15 mouse cellular contexts compared by ENCODE assay signal in genomic region chr1:63561772-63562520, GRCm38 (mm10). TPM values are rescaled to one million over a fixed set of nuclear protein-coding genes. Genes with fewer than 3 reads are reported as not detected.
"Had no signal": no experiment of that assay in that cellular context is flagged by ENCODE, and none has a peak within 500 bp of the region (broad histone marks: within the 10 kb centered on the region; RNA-seq: fewer than 3 reads in every experiment).

No protein-coding gene starts in this region.

- DNase-seq: kidney, postnatal 36 days; left cerebral cortex, postnatal 4 days; lung, embryonic 14.5 days; lung, postnatal 10 days; lung, postnatal 4 days; midbrain, embryonic 14.5 days; right cerebral cortex, adult 18-20 months; right cerebral cortex, postnatal 25 days; spleen, adult 18-20 months; thymus, adult 18-20 months; thymus, postnatal 14 days had no signal

RNA-seq across cellular contexts. Expression of gene Gm39653, which starts 53.8 kb away (rescaled TPM):
- total RNA-seq: layer of hippocampus, adult 18-20 months; layer of hippocampus, postnatal 10 days; left cerebral cortex, postnatal 10 days; left cerebral cortex, postnatal 4 days; megakaryocyte, adult 5-6 weeks had no signal
